Mouse (Mus musculus): Measurements from ENCODE around the gene D630045J12Rik.

DNA sequence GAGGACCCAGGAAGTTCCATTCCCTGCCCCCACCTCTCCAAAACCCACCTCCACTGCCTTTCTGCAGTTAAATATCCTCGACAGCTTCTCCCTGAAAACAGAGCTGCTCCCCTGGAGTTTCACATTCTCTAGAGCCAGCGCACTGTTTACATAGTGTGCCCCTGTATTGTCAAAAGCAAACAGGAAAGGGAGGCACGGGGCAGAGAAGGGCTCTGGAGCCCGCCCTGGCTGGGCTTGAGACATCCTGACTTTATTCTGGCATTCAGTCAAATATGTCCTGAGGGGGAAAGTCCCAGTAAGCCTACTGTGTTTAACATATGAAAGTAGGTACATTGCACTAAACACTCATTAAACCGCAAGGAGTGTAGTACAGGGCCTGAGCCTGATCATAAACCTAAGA, 73.1 kb downstream of the D630045J12Rik start:
- TF ChIP-seq MAFK (IDR thresholded peaks at IDR 0.05; ENCODE audit: insufficient read depth, low read depth, low read length) (no peak), CHD2 (IDR thresholded peaks at IDR 0.05; ENCODE audit: low read depth, low read length) (no peak), ZNF384 (IDR thresholded peaks at IDR 0.05; ENCODE audit: low read depth, low read length) (no peak), ZC3H11A (IDR thresholded peaks at IDR 0.05; ENCODE audit: borderline replicate concordance, low read depth, low read length) (no peak)

Data from ES-E14 (cell line).